Comparison of ENCODE assay signal across 8 mouse cellular contexts in the genomic region with DNA sequence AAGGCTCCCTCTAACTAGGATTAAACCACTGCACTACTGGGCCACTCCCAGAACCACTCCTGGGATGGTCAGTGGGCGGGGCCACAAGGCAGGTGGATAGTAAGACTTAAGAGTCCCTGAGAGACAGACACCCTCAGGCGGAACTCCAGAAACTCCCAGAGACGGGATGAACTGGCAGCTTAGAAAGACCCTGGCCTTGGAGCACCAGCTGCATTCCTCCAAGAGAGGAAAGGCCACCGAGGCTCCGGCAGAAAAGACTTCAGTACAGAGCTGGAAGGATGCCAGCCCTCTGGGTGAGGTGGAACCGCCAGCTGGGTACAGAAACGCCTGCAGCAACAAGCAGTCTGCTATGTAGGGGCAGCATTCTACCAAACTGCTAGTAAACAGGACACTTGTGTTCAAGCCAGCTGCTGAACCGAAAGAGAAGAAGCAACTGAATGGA.
DNase-seq lines count a peak whose midpoint lies in the region; ATAC-seq and TF ChIP-seq lines count a peak whose summit lies in the region.

No protein-coding gene starts in this region.

- H3K4me1 ChIP-seq in embryonic facial prominence, embryonic 15.5 days = peaks cover 31% of the 10 kb centered on the region
- H3K4me1 ChIP-seq in heart, postnatal 0 days (ENCODE audit: control insufficient read depth, insufficient read depth) = peaks cover 28% of the 10 kb centered on the region

- no peaks in the 10 kb centered on the region for H3K27me3 ChIP-seq in embryonic facial prominence, embryonic 15.5 days
- H3K27me3 ChIP-seq in heart, postnatal 0 days (ENCODE audit: control insufficient read depth, insufficient read depth, low read length) = no peaks in the 10 kb centered on the region

- no peak overlapping the region for H3K4me2 ChIP-seq in embryonic facial prominence, embryonic 15.5 days (replicated peaks)
- H3K4me2 ChIP-seq in heart, postnatal 0 days (ENCODE audit: low read depth, low read length) = no peak overlapping the region

- peaks cover 77% of the 10 kb centered on the region for H3K36me3 ChIP-seq in embryonic facial prominence, embryonic 15.5 days
- H3K36me3 ChIP-seq in heart, postnatal 0 days (replicated peaks; ENCODE audit: control insufficient read depth, insufficient read depth, low read length) = peaks cover 71% of the 10 kb centered on the region

- peak; percentile 55 for ATAC-seq in embryonic facial prominence, embryonic 15.5 days (ENCODE audit: insufficient number of reproducible peaks, low FRiP score, low TSS enrichment, low read depth)
- peak; percentile 51 for ATAC-seq in heart, postnatal 0 days (ENCODE audit: insufficient read depth, low read depth)
- ATAC-seq in erythroid progenitor cell, adult 5-6 weeks (replicated peaks; ENCODE audit: low FRiP score, poor library complexity, severe bottlenecking) = no peak

- DNase-seq in urinary bladder, adult 2 months (ENCODE audit: low spot score) = peak; percentile 40
- no peak for DNase-seq in urinary bladder, postnatal 10 days (ENCODE audit: low spot score)
- peak; percentile 81 for DNase-seq in heart, postnatal 0 days (ENCODE audit: low spot score)
- DNase-seq in layer of hippocampus, adult 8-10 months (ENCODE audit: low spot score in 2 of 2) = peak; percentile 82 to 83
- DNase-seq in lung, postnatal 4 days = peak; percentile 80 to 84
- peak; percentile 88 for DNase-seq in testis, postnatal 10 days (ENCODE audit: low spot score)

- 21% methylated on average over 8 of the region's 8 CpGs for WGBS in embryonic facial prominence, embryonic 15.5 days
- WGBS in heart, postnatal 0 days = 19% methylated on average over 8 of the region's 8 CpGs

- no peak overlapping the region for H3K9ac ChIP-seq in embryonic facial prominence, embryonic 15.5 days
- H3K9ac ChIP-seq in heart, postnatal 0 days (replicated peaks; ENCODE audit: low read depth, low read length) = no peak overlapping the region

- H3K9me3 ChIP-seq in embryonic facial prominence, embryonic 15.5 days (replicated peaks) = no peaks in the 10 kb centered on the region
- H3K9me3 ChIP-seq in heart, postnatal 0 days (replicated peaks; ENCODE audit: control insufficient read depth, low read length) = no peaks in the 10 kb centered on the region

- peak overlapping the region; percentile 66 for H3K27ac ChIP-seq in embryonic facial prominence, embryonic 15.5 days (replicated peaks)
- peak overlapping the region; percentile 83 for H3K27ac ChIP-seq in heart, postnatal 0 days (ENCODE audit: low read depth)

- no peak for TF ChIP-seq EP300 in heart, postnatal 0 days (IDR thresholded peaks at IDR 0.05; ENCODE audit: low read depth)

- H3K4me3 ChIP-seq in embryonic facial prominence, embryonic 15.5 days (replicated peaks) = no peak overlapping the region
- no peak overlapping the region for H3K4me3 ChIP-seq in heart, postnatal 0 days (ENCODE audit: low read depth, low read length)

- TF ChIP-seq CTCF in heart, postnatal 0 days (IDR thresholded peaks at IDR 0.05; ENCODE audit: low read depth) = no peak
